Mouse (Mus musculus) layer of hippocampus, adult 18-20 months (tissue): ENCODE data around the gene Cdkl5. TPM values are rescaled to one million over a fixed set of nuclear protein-coding genes. Genes with fewer than 3 reads are reported as not detected.
A peak's percentile ranks its signal among the peaks of the same experiment; 100 is the strongest.

Experiments used
- DNase-seq, 2 experiments: peaks; one replicate each; pipeline ENCODE4 v3.0.0; 2022; ENCODE audit warnings: low spot score in 2 of 2
- long read RNA-seq: library from polyadenylated mRNA; stranded (forward); transcript quantifications from one replicate; pipeline ENCODE4 v2.0.0, GENCODE M21; 2021
- total RNA-seq, 2 experiments: library from RNA; stranded (reverse); gene quantifications; 2 replicates each; pipeline ENCODE4 v1.2.3; 2021

Cdkl5 gene
- 100 to 1,000 TPM; 104 to 108 TPM for total RNA-seq
- long read RNA-seq, partial matches to known transcripts: 0 of 10 reads
- long read RNA-seq, other reads (novel, unspliced or antisense): 10 of 10 reads

DNA sequence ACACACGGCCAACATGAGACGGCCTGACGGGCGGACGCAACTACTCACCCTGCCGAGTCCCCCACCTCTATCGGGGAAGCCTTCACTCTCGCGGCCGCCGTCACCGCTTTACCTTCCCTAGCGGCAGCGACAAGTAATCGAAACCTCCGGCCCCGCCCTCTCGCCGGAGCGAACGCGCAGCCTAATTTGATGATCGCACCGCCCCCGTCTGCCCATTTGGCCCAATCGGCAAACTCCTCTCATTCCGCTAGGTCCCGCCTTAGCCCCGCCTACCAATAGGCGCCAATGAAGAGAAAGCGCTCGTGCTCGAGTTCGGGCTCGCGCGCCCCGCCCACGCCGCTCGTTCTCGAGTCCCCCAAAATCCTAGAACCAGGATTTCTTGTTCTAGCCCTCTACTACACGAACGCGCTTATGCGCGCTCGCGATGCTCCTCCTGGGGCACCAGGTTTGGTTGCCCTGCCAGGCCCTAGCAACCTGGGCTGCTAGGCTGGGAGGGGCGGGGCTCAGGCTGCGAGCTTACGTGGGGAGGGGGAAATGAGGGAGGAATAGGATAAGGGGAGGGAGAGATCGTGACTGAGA is at the start of gene Cdkl5:
Gene Cdkl5, minus strand, starts transcription at position 162 of the 579 bp plus-strand sequence.
- peak; percentile 93 to 96 for DNase-seq

GRCm38 (mm10) chrX:161033235-161033803 is 38.8 kb upstream of the Cdkl5 start:
- DNase-seq: peak in 1 of 2 experiments; percentile 58

- DNase-seq: no peak
Observed at GRCm38 (mm10) chrX:161032423-161032822, 37.9 kb upstream of the Cdkl5 start.

DNA sequence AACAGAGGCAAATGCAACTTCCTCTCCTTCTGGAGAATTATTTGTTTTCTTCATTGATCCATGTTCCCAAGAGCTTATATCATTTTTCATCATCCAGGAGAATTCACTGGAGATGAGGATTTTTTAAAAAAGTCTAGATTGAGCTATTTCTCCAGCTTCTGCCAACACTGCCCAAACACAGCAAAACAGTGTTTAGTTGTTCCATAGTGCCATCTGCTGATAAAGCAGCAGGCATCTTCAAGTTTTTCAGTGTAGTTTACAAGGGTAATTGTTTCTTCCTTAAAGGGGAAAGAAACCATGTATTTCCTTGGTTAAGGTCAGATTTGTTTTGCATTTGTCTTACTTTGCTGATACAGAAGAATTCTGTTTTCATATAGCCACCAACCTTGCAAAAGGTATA is 35.7 kb upstream of the Cdkl5 start:
- no peak for DNase-seq

DNA sequence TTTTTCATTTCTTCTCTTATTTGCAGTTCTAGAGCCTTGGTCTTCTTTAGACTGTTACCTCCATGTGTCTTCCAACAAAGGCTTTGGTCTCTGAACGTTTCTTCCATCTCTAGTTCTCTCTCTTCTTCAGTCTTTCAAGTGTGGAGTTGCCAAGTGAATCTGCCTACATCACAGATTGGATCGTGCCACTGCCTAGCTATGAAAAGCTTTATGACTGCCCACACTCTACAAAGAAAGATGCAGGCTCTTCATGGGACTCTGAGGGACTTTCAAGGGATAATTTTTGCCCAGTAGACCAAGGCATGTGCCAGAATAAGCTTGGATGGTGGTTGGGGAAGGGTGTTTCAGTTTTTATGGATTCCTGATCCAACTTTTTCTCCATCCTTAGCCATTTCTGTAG is 30.0 kb upstream of the Cdkl5 start:
- no peak for DNase-seq

DNA sequence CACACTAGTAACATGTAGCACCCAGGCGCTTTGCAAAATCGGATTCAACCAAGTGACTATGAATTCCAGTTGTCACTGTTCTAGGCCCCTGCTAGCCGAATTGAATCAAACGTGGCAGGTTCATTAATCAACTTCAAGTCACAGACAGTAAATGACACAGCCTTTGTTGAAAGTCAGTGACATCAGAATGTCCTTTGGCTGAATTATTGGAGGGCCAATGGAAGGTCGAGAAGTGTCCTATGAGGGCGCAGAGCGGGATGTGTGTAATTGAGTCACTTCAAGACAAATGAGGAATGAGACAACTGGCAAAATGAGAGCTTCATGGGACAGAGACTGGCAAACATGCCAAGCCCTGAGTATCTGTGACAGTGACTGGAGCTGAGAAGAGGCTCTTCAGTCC is 27.0 kb upstream of the Cdkl5 start:
- DNase-seq: no peak

- no peak for DNase-seq
Observed at GRCm38 (mm10) chrX:161018179-161018578, 23.7 kb upstream of the Cdkl5 start.

DNA sequence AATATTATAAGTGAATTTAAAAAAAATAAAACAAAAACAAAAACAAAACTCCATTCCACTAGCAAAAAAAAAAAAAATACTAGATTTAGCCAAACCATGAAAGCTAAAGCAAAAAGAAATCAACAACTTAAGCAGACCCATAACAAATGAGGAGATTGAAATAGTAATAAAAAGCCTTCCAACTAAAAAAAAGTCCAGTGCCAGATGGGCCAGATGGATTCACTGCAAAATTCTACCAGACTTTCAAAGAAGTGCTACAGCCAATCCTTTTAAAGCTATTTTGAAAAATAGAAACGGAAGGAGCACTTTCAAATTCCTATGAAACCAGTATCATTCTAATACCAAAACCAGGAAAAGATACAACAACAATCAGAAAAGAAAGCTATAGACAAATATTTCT is 11.8 kb upstream of the Cdkl5 start:
- DNase-seq: peak in 1 of 2 experiments; percentile 55

- peak in 1 of 2 experiments; percentile 7 for DNase-seq
Observed at GRCm38 (mm10) chrX:160996051-160996450, 1.5 kb upstream of the Cdkl5 start.

GRCm38 (mm10) chrX:160995131-160995667 is 695 bp upstream of the Cdkl5 start:
- DNase-seq: peak; percentile 13 to 49

DNA sequence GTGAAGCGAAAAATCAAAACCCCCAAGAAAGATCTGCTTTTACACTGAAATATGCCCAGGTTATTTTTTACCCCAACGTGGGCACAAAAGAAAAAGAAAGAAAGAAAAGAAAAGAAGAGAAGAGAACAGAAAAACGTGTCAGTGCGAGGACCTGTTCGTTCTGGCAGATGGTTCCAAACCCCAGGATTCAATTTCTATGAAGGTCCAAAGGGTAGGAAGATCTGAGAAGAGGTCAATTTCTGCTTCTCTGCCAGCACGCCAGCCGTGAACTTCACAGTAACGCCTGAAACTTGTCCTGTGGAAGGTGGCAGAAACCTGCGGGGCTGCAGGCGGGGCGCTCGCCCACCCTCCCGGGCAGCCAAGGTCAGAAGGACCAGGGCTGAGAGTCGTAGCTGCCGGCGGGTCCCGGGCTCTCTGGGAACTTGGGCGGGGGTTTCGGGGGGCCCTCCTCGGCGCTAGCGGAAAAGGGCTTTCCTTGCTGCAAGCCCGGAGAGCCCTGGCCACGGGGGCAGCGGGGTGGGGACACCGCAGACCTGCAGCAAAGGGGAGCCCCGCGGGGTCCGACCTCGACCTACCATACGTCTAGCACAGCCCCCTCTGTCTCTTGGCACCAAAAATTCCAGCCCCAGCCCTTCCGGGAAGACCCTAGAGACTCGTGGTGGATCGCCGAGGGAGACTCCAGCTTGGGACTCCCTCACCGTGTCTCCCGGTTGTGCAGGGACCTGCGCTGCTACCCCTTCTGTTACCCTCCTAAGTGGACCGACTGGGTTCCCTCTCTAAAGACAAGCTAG is 560 bp downstream of the Cdkl5 start:
- DNase-seq: no peak

DNA sequence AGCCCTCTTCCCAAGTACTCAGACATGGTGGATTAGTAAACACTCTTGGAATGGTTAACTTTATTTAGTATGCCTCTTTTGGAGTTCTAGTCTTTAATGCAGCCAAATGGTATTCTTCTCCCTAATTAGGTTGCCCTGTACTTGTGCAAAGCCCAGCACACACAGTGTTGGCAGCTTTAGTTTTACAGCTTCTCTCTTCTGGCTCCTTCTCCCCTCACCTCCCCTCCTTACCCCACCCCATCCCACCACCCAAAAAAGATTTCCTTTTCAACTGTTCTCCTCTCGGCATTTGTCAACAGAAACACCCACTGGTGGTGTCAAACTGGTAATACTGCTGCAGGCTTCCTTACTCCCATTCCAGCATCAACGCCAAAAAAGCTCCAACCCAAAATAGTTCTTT is 1.8 kb downstream of the Cdkl5 start:
- peak in 1 of 2 experiments; percentile 4 for DNase-seq

DNA sequence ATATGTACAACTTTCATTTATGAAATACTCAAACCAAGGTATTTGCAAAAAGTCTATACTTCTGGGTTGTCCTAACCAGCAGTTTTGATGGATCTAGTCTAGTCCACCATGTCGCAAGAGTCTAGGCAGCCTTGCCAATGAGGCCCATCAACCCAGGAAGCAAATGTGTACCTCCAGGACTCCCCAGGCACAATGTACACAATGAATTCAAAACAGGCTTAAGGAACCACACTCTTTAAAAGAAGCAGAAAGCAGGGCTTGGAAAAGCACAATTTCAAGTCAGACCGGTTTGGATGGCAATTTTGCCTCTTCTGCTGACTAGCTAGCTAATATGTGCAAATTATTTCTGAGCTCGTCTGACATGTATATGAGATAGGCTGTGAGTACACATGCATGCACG is 4.2 kb downstream of the Cdkl5 start:
- no peak for DNase-seq

DNA sequence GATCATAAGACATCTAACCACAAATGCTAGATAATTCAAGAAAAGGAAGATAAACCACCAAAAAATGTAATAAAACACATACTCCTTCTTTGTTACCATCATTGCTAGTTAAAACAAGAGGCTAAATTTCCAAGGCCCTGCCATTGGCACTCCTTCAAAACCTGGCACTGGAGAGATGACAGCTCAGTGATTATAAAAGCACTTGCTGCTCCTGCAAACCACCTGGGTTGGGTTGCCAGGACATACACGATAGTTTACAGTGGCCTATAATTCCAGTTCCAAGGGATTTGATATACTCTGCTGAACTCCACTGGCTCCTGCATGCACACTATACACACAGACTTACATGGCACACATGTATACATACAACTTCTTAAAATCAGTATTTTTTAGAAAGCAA is 16.6 kb downstream of the Cdkl5 start:
- DNase-seq: no peak

DNA sequence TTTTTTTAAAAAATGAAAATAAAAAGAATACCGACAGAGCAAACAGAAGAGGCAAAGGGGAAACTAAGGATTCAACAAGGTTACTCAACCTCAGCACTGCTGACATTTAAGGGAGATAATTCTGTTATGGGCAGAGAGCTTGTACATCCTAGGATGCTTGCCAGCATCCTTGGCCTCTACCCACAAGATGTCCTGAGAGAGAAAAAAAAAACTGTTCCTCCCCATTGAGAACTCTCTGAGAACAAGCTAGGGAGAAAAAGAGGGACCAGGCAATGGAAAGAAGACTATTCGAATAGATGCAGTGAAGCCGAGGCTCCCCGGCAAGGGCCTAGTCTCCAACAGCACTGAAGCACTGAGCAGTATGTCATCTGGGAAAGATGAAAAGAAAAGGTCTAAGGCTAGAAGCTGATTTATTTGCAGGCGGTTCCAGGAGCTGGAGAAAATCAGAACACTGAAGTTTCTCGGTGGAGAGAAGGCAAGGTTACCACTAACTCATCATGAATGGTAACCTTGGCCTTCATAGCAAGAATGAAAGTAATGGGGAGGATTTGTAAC is 22.4 kb downstream of the Cdkl5 start:
- DNase-seq: no peak

DNA sequence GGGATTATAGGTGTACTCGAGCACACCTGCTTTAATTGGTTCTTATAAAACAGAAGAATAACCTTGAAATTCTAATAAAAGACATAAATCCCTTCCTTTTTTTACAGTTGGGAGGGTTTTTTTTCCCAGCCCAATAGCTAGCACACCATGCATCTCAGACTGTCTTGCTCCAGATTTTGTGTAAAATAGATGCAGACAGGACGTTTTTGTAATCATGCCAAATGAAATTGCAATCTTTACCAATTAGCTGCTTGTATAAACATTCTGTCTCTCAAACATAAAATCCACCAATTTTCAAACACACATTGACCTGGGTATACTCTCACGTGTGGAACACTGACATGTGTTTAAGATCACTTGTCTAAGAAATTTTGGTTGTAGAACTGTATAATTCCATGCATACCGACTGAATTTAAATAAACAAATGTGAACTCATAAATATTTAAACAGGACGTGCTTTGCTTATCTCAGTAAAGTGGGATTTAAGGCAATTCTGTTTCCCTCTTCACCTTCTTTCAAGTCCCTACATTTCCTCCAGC is 35.8 kb downstream of the Cdkl5 start:
- DNase-seq: no peak

DNA sequence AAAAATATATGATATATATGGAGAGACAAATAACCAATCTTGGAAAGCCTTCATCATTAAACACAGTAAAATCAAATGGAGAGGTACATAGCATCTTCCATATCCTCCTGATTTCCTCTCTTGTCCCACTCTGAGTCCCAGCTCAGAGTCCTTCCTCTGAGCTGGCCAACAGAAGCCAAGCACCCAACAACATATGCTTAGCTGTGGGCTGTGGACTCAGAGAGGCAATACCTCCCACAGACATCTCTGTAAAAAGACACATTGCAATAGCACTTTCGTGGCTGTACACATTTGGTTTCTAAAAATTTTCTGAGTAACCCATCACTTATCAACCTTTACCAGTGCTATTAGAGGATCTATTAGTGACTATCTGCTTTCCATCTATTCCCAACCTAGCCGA is 44.9 kb downstream of the Cdkl5 start:
- DNase-seq: no peak

DNA sequence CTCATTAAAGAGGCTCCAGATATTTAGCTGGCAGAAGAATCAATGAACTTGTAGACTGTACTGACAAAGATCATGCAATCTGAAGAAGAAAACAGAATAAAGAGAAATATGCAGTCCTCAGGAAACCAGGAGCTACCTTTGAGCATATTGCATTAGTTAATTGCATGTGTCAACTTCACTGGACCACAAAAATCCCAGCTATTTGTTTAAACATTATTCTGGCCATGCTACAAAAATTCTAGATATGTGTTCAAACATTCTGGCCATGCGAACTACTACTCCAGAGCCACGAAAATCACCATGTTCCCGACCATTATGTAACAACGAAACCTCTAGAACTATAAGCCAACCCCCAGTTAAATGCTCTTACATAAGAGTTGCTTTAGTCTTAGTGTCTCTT is 49.8 kb downstream of the Cdkl5 start:
- no peak for DNase-seq

DNA sequence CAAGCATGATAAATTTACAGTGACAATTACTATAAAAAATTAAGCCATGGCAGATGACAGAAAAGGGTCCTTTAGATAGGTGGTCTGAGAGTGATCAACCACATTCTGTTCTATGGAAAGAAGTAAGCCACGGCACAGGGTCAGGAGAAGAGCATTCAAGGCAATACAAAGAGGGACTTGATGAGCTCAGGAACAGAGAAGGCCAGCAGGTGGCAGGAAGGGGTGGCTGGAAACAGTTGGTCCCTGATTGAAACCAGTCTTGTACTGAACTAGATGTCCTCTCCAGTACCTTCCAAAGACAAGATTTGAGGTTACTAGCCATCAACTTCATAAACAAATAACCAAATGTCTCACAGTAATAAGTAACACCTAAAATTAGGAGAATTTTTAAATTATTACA is 59.0 kb downstream of the Cdkl5 start:
- no peak for DNase-seq

DNA sequence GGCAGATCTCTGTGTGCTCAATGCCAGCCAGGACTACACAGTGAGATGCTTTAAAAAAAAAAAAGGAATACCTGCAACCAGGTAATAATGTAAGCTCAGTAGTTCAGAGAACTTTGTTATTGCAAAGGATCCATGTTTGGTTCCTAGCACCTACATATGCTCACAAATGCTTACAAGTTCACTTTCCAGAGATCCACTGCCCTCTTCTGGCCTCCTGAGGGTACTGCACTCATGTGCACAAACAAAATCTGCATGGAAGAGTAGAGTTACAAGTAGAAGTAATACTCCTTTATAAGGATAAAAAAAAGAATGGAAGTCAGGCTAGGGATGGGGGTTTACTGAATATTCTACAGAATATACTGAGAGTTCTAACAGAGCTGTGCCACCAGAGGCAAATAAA is 63.8 kb downstream of the Cdkl5 start:
- no peak for DNase-seq

DNA sequence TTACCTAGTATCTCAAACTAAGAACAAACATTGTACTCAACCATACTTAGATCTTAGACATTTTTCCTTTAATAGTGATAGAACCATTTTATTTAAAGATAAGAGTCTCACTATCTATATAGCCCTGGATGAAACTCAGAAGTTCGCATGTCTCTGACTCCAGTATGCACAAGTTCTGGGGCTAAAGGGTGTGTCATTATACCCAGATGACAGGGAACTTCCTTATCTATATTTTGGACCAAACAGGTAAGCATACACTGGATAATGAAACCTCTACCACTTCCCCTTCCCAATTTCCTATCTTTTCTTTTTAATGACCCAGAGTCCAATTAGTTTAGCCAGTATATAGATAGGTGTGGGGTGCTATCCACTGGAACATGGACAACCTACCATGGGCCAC is 65.6 kb downstream of the Cdkl5 start:
- no peak for DNase-seq
